Mouse (Mus musculus) G1E (cell line): ENCODE results near the gene Stk4.

Experiments
- CTCF ChIP-seq: IDR thresholded peaks from 2 replicates; pipeline ENCODE4 v1.5.1; 2012; ENCODE audit warnings: low read depth, low read length, inconsistent platforms, mixed read lengths
- GATA1 ChIP-seq: IDR thresholded peaks from 2 replicates; pipeline ENCODE4 v1.6.1; 2012; ENCODE audit warnings: borderline replicate concordance, low read length, inconsistent platforms, mixed read lengths
- GATA2 ChIP-seq: IDR thresholded peaks from 2 replicates; pipeline ENCODE4 v1.6.1; 2012; ENCODE audit warnings: low read depth, low read length, inconsistent platforms, borderline replicate concordance
- POLR2AphosphoS5 ChIP-seq: IDR thresholded peaks from 2 replicates; pipeline ENCODE4 v1.6.1; 2012; ENCODE audit warnings: low read depth, low read length, inconsistent platforms; ENCODE audit not compliant: insufficient replicate concordance

DNA sequence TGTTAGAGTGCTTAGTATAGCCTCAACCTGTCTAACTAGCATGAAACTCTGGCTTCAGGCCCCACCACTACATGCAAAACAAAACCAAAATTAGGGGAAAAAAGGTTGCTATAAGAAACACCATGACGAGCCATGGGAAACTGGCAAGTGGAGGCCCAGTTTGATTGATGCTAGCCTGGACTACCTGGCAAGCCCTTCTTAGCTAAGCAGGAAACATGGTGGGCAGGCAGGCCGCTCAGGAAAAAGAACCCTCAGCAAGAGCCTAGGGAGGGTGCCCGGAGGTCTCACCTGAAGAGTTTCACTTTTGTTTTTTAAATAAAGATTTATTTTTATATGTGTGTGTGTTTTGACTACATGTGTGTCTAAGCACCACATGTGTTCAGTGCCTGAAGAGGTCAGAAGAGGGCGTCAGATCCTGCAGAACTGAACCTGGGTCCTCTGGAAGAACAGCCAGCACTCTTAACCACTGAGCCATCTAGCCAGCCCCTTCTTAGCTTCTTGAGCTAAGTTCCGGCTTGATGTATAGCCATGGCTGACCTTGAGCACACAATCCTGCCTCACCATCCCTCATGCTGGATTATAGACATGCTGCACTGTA is 53.1 kb downstream of the Stk4 start:
- TF ChIP-seq CTCF = no peak
- no peak for TF ChIP-seq POLR2AphosphoS5
- TF ChIP-seq GATA1 = no peak
- TF ChIP-seq GATA2 = no peak
